Mouse (Mus musculus) lung, postnatal 0 days (tissue): ENCODE measurements around the gene Dnajb13. TPM values are rescaled to one million over a fixed set of nuclear protein-coding genes. Genes with fewer than 3 reads are reported as not detected.

Experiments used
- ATAC-seq: fragments of 200-750 bp; cut with Nextera tagmentation; 2 replicates; pipeline ENCODE4 v1.8.0; 2017; ENCODE audit warnings: moderate library complexity
- DNase-seq: peaks from one replicate; pipeline ENCODE4 v3.0.0-alpha.2; 2016; ENCODE audit warnings: low spot score
- H3K27ac ChIP-seq: fragments of 300-500 bp; sonication (generic); 2 replicates; pipeline ENCODE4 v1.5.1; 2014; ENCODE audit warnings: antibody characterized with exemption, mild to moderate bottlenecking, low read length, mixed read lengths
- H3K27me3 ChIP-seq: fragments of 300-500 bp; sonication (generic); replicated peaks from 2 replicates; pipeline ENCODE4 v1.6.1; 2014; ENCODE audit warnings: low read length, mixed read lengths; ENCODE audit not compliant: insufficient read depth
- H3K36me3 ChIP-seq: fragments of 300-500 bp; sonication (generic); 2 replicates; pipeline ENCODE4 v1.6.1; 2014; ENCODE audit warnings: low read length, mixed read lengths; ENCODE audit not compliant: insufficient read depth
- H3K4me1 ChIP-seq: fragments of 300-500 bp; sonication (generic); 2 replicates; pipeline ENCODE4 v1.6.1; 2014; ENCODE audit warnings: antibody characterized with exemption, low read depth, low read length, mixed read lengths; ENCODE audit not compliant: insufficient read depth
- H3K4me2 ChIP-seq: fragments of 300-500 bp; sonication (generic); replicated peaks from 2 replicates; pipeline ENCODE4 v1.6.1; 2014; ENCODE audit warnings: low read depth, mild to moderate bottlenecking, low read length, moderate library complexity, mixed read lengths
- H3K4me3 ChIP-seq: fragments of 300-500 bp; sonication (generic); 2 replicates; pipeline ENCODE4 v1.5.1; 2014; ENCODE audit warnings: low read depth, low read length
- H3K9ac ChIP-seq: fragments of 300-500 bp; sonication (generic); replicated peaks from 2 replicates; pipeline ENCODE4 v1.6.1; 2014; ENCODE audit warnings: low read depth, mild to moderate bottlenecking
- H3K9me3 ChIP-seq: fragments of 300-500 bp; sonication (generic); 2 replicates; pipeline ENCODE4 v1.6.1; 2016; ENCODE audit warnings: low read length, mixed read lengths
- CTCF ChIP-seq: IDR thresholded peaks from 2 replicates; pipeline ENCODE4 v1.5.1; 2016; ENCODE audit warnings: antibody characterized with exemption, mild to moderate bottlenecking
- EP300 ChIP-seq: IDR thresholded peaks from 2 replicates; pipeline ENCODE4 v1.6.1; 2016; ENCODE audit warnings: antibody characterized with exemption, mild to moderate bottlenecking, control low read depth
- whole genome bisulfite sequencing: fragments of 180-500 bp; shearing (Covaris S2); extraction: QIAGEN DNeasy Blood & Tissue Kit; methylation state at CpG from one replicate; pipeline ENCODE4 v1.1.7; 2014; 5-methylcytosine and 5-hydroxymethylcytosine counted together
- polyA plus RNA-seq: library from polyadenylated mRNA; unstranded; fragments of >200 nt; fragmentation: Nextera tagmentation; extraction: Ambion mirVana; gene quantifications from 2 replicates; pipeline ENCODE4 v1.2.1, GENCODE M21; 2015

Dnajb13 gene
- polyA plus RNA-seq, 1 experiment from 2014 or later = 13.7 TPM

DNA sequence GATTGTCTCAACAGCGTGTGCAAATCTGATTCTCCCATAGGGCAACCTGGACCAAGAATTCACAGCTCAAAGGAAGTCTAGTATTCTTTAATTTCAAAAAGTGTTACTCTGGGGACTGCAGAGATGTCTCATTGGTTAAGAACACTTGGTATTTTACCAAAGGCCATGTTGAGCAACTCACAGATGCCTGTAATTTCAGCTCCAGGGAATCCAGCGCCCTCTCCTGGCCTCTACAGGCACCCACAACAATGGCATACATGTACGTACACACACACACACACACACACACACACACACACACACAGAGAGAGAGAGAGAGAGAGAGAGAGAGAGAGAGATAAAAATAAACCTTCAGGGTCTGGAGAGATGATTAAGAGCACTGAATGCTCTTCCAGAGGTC is 7.5 kb upstream of the Dnajb13 start:
- H3K9me3 ChIP-seq = no peaks in the 10 kb centered on the region
- no peak for DNase-seq
- no peak overlapping the region for H3K27ac ChIP-seq
- no peak overlapping the region for H3K4me2 ChIP-seq
- WGBS = 68% methylated on average over 3 of the region's 3 CpGs
- H3K36me3 ChIP-seq = no peaks in the 10 kb centered on the region
- no peaks in the 10 kb centered on the region for H3K27me3 ChIP-seq
- no peak overlapping the region for H3K9ac ChIP-seq
- ATAC-seq = no peak
- H3K4me1 ChIP-seq = no peaks in the 10 kb centered on the region
- no peak for TF ChIP-seq CTCF
- TF ChIP-seq EP300 = no peak
- no peak overlapping the region for H3K4me3 ChIP-seq

DNA sequence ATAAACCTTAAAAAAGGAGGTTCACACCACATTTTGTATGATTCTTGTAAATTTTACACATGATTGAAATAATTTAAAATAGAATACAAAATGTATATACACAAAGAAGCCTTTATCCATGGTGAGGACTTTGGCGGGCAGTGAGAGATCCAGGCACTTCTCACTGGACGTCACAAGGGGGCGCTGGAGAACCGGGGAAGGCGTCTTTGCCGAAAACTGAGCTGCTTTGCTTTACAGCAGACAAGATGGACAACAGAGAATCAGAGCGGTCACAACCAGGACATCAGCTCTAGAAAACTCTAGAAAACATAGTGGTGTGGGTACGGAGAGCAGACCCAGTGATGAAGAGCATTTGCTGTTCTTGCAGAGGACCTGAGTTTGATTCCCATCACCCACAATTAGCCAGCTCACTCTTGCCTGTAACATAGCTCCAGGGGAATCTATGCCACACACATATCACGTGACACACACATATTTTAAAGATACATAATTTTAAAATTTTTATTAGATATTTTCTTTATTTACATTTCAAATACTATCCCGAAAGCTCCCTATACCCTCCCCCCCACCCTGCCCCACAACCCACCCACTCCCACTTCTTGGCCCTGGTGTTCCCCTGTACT is 6.0 kb upstream of the Dnajb13 start:
- TF ChIP-seq CTCF = peak; percentile 96
- TF ChIP-seq EP300 = no peak
- Histone ChIP-seq H3K27me3 (no peaks in the 10 kb centered on the region), H3K4me2 (no peak overlapping the region; the same call in 1 of the 2 replicates), H3K36me3 (no peaks in the 10 kb centered on the region), H3K9ac (no peak overlapping the region), H3K4me1 (no peaks in the 10 kb centered on the region), H3K9me3 (no peaks in the 10 kb centered on the region), H3K27ac (no peak overlapping the region), H3K4me3 (no peak overlapping the region)
- DNase-seq (peak; percentile 90), ATAC-seq (peak; percentile 75)
- 16% methylated on average over 10 of the region's 10 CpGs for WGBS

DNA sequence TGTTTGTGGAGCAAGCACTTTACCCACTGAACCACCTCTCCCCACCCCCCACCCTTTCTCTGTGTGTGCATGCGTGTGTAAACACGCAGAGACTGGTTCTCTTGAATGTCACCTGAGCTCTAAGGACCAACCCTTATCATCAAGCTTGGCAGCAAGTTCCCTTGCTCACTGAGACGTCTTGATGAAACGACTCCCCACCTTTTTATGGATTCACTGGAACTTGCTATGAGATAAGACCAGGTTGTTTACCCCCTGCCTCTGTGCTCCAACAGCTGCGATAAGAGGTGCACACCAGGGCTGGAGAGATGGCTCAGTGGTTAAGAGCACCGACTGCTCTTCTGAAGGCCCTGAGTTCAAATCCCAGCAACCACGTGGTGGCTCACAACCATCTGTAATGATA is 5.4 kb upstream of the Dnajb13 start:
- Histone ChIP-seq H3K9ac (no peak overlapping the region), H3K4me2 (no peak overlapping the region), H3K27me3 (no peaks in the 10 kb centered on the region), H3K9me3 (no peaks in the 10 kb centered on the region), H3K36me3 (no peaks in the 10 kb centered on the region), H3K4me3 (no peak overlapping the region), H3K27ac (no peak overlapping the region), H3K4me1 (no peaks in the 10 kb centered on the region)
- ATAC-seq (no peak), DNase-seq (no peak)
- 48% methylated on average over 7 of the region's 7 CpGs for WGBS
- TF ChIP-seq CTCF (no peak), EP300 (no peak)

DNA sequence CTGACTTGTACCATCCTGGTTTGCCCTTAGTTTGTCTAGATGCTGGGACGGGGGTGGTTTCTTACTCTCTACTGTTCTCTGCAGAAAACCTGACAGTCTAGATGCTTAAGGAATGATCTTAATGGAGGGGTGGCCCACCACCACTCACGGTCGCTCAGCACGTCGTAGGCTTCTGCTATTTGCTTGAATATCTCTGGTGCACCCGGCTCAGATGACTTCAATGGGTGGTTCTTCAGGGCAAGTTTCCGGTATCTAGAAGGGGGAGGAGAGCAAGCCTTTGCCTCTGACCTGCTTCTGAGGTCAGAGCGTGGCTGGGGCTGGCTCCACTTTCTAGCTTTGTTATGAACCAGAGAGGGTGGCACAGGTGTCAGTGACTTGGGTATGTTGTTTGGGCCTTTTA is 3.2 kb downstream of the Dnajb13 start:
- Histone ChIP-seq H3K9me3 (no peaks in the 10 kb centered on the region), H3K4me2 (no peak overlapping the region), H3K36me3 (no peaks in the 10 kb centered on the region), H3K27me3 (no peaks in the 10 kb centered on the region), H3K4me1 (no peaks in the 10 kb centered on the region), H3K4me3 (no peak overlapping the region), H3K9ac (no peak overlapping the region), H3K27ac (no peak overlapping the region)
- 60% methylated on average over 8 of the region's 8 CpGs for WGBS
- no peak for TF ChIP-seq CTCF
- no peak for TF ChIP-seq EP300
- ATAC-seq (no peak), DNase-seq (no peak)

DNA sequence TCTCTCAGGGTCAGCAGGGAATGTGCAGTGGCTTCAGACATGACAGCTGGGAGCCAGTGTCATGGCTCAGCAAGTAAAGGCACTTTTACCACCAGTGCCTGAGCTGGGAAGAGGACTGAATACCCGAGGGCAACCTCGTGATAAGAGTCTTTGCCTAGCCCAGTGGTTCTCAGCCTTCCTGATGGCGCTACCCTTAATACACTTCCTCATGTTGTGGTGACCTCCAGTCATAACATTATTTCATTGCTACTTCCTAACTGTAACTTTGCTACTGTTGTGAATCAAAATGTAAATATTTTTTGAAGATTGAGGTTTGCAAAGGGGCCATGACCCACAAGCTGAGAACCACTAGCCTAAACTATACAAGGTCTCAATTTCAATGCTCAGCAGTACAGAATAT is 6.1 kb downstream of the Dnajb13 start:
- no peak for TF ChIP-seq EP300
- no peak for TF ChIP-seq CTCF
- no peak overlapping the region for H3K4me3 ChIP-seq
- H3K4me2 ChIP-seq = no peak overlapping the region
- WGBS = 36% methylated on average over 3 of the region's 3 CpGs
- no peak overlapping the region for H3K27ac ChIP-seq
- DNase-seq (no peak), ATAC-seq (no peak)
- no peaks in the 10 kb centered on the region for H3K27me3 ChIP-seq
- H3K36me3 ChIP-seq = no peaks in the 10 kb centered on the region
- H3K9ac ChIP-seq = no peak overlapping the region
- no peaks in the 10 kb centered on the region for H3K4me1 ChIP-seq
- no peaks in the 10 kb centered on the region for H3K9me3 ChIP-seq

DNA sequence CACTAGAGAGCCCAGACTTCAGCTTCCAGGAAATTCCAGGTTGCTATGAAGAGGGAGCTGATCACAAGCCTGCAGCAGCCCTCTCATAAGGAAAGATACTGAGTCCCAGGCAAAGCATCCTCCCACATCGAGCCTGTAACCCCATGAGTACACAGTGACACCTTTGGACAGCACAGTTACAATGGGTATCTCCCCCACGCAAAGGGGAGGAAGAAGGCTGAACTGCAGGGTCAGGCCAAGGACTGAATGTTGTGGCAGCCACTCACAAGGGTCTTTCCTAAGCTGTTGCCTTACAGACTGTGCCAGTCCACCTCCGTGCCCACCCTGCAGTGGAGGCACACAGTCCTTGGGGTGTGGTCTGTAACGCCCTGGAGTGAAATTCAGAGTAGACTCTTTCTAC is 8.3 kb downstream of the Dnajb13 start:
- Histone ChIP-seq H3K4me3 (no peak overlapping the region), H3K4me2 (no peak overlapping the region), H3K9me3 (no peaks in the 10 kb centered on the region), H3K27me3 (no peaks in the 10 kb centered on the region), H3K9ac (no peak overlapping the region), H3K4me1 (no peaks in the 10 kb centered on the region), H3K27ac (no peak overlapping the region), H3K36me3 (no peaks in the 10 kb centered on the region)
- WGBS = 58% methylated on average over 4 of the region's 4 CpGs
- no peak for DNase-seq
- TF ChIP-seq CTCF (peak; percentile 17; the same call in 1 of the 2 replicates), EP300 (no peak)
- no peak for ATAC-seq
